ENCODE assay signal across 9 mouse cellular contexts in the genomic region with DNA sequence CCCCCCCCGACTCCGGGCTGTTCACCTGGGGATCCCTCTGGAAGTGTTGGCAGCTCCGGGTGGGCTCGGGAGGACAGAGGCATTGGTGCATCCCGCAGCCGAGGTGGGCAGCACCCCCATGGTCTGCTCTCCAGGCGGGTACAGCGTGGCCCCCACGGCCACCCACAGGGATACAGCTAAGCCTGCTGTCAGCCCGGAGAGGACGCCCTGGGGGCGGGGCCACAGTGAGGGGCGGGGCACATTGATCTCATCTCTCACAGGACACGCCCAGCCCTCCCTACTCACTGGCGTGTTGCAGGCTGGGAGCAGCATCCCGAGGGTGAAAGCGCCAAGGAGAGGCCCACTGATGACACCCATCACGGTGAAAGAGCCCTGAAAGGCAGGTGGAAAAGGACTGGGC. TPM values are rescaled to one million over a fixed set of nuclear protein-coding genes. Genes with fewer than 3 reads are reported as not detected.
DNase-seq lines count a peak whose midpoint lies in the region; ATAC-seq and TF ChIP-seq lines count a peak whose summit lies in the region.
"Had no signal": no experiment of that assay in that cellular context is flagged by ENCODE, and none has a peak within 500 bp of the region (broad histone marks: within the 10 kb centered on the region; RNA-seq: fewer than 3 reads in every experiment).

No protein-coding gene starts in this region.

- H3K4me1 ChIP-seq in heart, embryonic 11.5 days (ENCODE audit: control insufficient read depth, insufficient read depth, low read length) = peaks cover 6% of the 10 kb centered on the region; the same call in 1 of the 2 replicates
- peaks cover 86% of the 10 kb centered on the region for H3K4me1 ChIP-seq in E14TG2a.4 (replicated peaks; ENCODE audit: low read depth, low read length)
- H3K4me1 ChIP-seq in forebrain, embryonic 12.5 days = peaks cover 15% of the 10 kb centered on the region

- peak; percentile 23; the same call in 1 of the 2 replicates for ATAC-seq in heart, embryonic 11.5 days (replicated peaks; ENCODE audit: insufficient number of reproducible peaks, low FRiP score, low TSS enrichment)
- ATAC-seq in forebrain, embryonic 12.5 days (ENCODE audit: low FRiP score) = peak; percentile 37; the same call in 1 of the 2 replicates

- no peak overlapping the region for H3K4me2 ChIP-seq in heart, embryonic 11.5 days
- H3K4me2 ChIP-seq in forebrain, embryonic 12.5 days = peak overlapping the region; percentile 19
- H3K4me2 ChIP-seq: embryonic facial prominence, embryonic 13.5 days had no signal

- no peak for TF ChIP-seq CTCF in E14TG2a.4 (conservative IDR thresholded peaks at IDR 0.05; ENCODE audit: low read length)

- 6% methylated on average over 13 of the region's 18 CpGs for WGBS in heart, embryonic 11.5 days (ENCODE audit: insufficient replicate concordance)
- WGBS in forebrain, embryonic 12.5 days = 9% methylated on average over 17 of the region's 18 CpGs

- H3K4me3 ChIP-seq in heart, embryonic 11.5 days (ENCODE audit: low read depth, low read length) = no peak overlapping the region
- H3K4me3 ChIP-seq in E14TG2a.4 (replicated peaks; ENCODE audit: low read length) = peak overlapping the region; percentile 62
- H3K4me3 ChIP-seq in forebrain, embryonic 12.5 days (replicated peaks) = peak overlapping the region; percentile 6; the same call in 1 of the 2 replicates
- H3K4me3 ChIP-seq: embryonic facial prominence, embryonic 13.5 days had no signal

- no peak for DNase-seq in heart, adult 18-20 months
- DNase-seq in lung, postnatal 36 days = peak; percentile 51
- DNase-seq in urinary bladder, postnatal 10 days (ENCODE audit: low spot score) = no peak
- DNase-seq in adrenal gland, postnatal 4 days (ENCODE audit: low spot score in 2 of 2) = no peak
- DNase-seq in frontal cortex, adult 2 months (ENCODE audit: extremely low spot score in 1 of 2, low spot score in 1 of 2) = no peak

- no peaks in the 10 kb centered on the region for H3K9me3 ChIP-seq in heart, embryonic 11.5 days (replicated peaks; ENCODE audit: control insufficient read depth, low read length)
- H3K9me3 ChIP-seq in E14TG2a.4 (ENCODE audit: low read length) = no peaks in the 10 kb centered on the region
- no peaks in the 10 kb centered on the region for H3K9me3 ChIP-seq in forebrain, embryonic 12.5 days
- H3K9me3 ChIP-seq: embryonic facial prominence, embryonic 13.5 days had no signal

- no peaks in the 10 kb centered on the region for H3K36me3 ChIP-seq in heart, embryonic 11.5 days (ENCODE audit: control insufficient read depth, insufficient read depth, low read length)
- H3K36me3 ChIP-seq in E14TG2a.4 (ENCODE audit: insufficient read depth, low read length) = no peaks in the 10 kb centered on the region
- H3K36me3 ChIP-seq in forebrain, embryonic 12.5 days (replicated peaks) = 0 out of 2 replicates have a peak, but pooled peaks cover under 1% of the 10 kb centered on the region
- H3K36me3 ChIP-seq: embryonic facial prominence, embryonic 13.5 days had no signal

- H3K9ac ChIP-seq in heart, embryonic 11.5 days (ENCODE audit: low read depth, low read length) = no peak overlapping the region
- no peak overlapping the region for H3K9ac ChIP-seq in forebrain, embryonic 12.5 days
- H3K9ac ChIP-seq: embryonic facial prominence, embryonic 13.5 days had no signal

- peaks cover 41% of the 10 kb centered on the region for H3K27me3 ChIP-seq in heart, embryonic 11.5 days (ENCODE audit: control insufficient read depth, insufficient read depth, low read length)
- peaks cover 42% of the 10 kb centered on the region for H3K27me3 ChIP-seq in E14TG2a.4 (ENCODE audit: insufficient read depth, low read length)
- peaks cover 56% of the 10 kb centered on the region for H3K27me3 ChIP-seq in forebrain, embryonic 12.5 days

- H3K27ac ChIP-seq in heart, embryonic 11.5 days (ENCODE audit: low read depth, low read length) = no peak overlapping the region
- no peak overlapping the region for H3K27ac ChIP-seq in forebrain, embryonic 12.5 days
- H3K27ac ChIP-seq: embryonic facial prominence, embryonic 13.5 days had no signal

RNA-seq across cellular contexts. Expression of gene Slc5a5, which starts 4.9 kb away (rescaled TPM):
- polyA plus RNA-seq in heart, embryonic 11.5 days (2014; fragmentation: Nextera tagmentation; extraction: Ambion mirVana) = 0.06 TPM in 1 of 2 replicates, not detected in the other
- total RNA-seq in heart, adult 18-20 months (2021) = not detected
- polyA plus RNA-seq in forebrain, embryonic 12.5 days (2016; fragmentation: Nextera tagmentation; extraction: Ambion mirVana) = 0.49 and 0.67 TPM in 2 replicates
- under 1 TPM; 0.14 to 0.17 TPM for total RNA-seq in adrenal gland, postnatal 4 days (2021)
- polyA plus RNA-seq in frontal cortex, adult 2 months (2012; rRNA removed) = 9.9 and 12.3 TPM in 2 replicates

RNA-seq across cellular contexts. Expression of gene Rpl18a, which starts 9.5 kb away (rescaled TPM):
- polyA plus RNA-seq in heart, embryonic 11.5 days (2014; fragmentation: Nextera tagmentation; extraction: Ambion mirVana) = 2,782 and 3,146 TPM in 2 replicates
- total RNA-seq in heart, adult 18-20 months (2021) = 1,000 to 10,000 TPM; 1,029 to 1,075 TPM
- polyA plus RNA-seq in forebrain, embryonic 12.5 days (2016; fragmentation: Nextera tagmentation; extraction: Ambion mirVana) = 2,624 and 2,770 TPM in 2 replicates
- total RNA-seq in adrenal gland, postnatal 4 days (2021) = 1,000 to 10,000 TPM; 1,999 to 2,049 TPM
- 1,785 and 1,788 TPM in 2 replicates for polyA plus RNA-seq in frontal cortex, adult 2 months (2012; rRNA removed)

RNA-seq across cellular contexts. Expression of gene Ccdc124, which starts 13.9 kb away (rescaled TPM):
- polyA plus RNA-seq in heart, embryonic 11.5 days (2014; fragmentation: Nextera tagmentation; extraction: Ambion mirVana) = 102 and 109 TPM in 2 replicates
- total RNA-seq in heart, adult 18-20 months (2021) = 10 to 100 TPM; 42.4 to 46.2 TPM
- 154 and 159 TPM in 2 replicates for polyA plus RNA-seq in forebrain, embryonic 12.5 days (2016; fragmentation: Nextera tagmentation; extraction: Ambion mirVana)
- 10 to 100 TPM; 36.8 to 38.6 TPM for total RNA-seq in adrenal gland, postnatal 4 days (2021)
- 185 and 189 TPM in 2 replicates for polyA plus RNA-seq in frontal cortex, adult 2 months (2012; rRNA removed)

RNA-seq across cellular contexts. Expression of gene Map1s, which starts 18.1 kb away (rescaled TPM):
- 26.0 and 31.1 TPM in 2 replicates for polyA plus RNA-seq in heart, embryonic 11.5 days (2014; fragmentation: Nextera tagmentation; extraction: Ambion mirVana)
- total RNA-seq in heart, adult 18-20 months (2021) = 10 to 100 TPM; 18.9 to 19.8 TPM
- 61.4 and 61.6 TPM in 2 replicates for polyA plus RNA-seq in forebrain, embryonic 12.5 days (2016; fragmentation: Nextera tagmentation; extraction: Ambion mirVana)
- 10 to 100 TPM; 45.4 to 48.9 TPM for total RNA-seq in adrenal gland, postnatal 4 days (2021)
- 64.9 and 66.1 TPM in 2 replicates for polyA plus RNA-seq in frontal cortex, adult 2 months (2012; rRNA removed)

RNA-seq across cellular contexts. Expression of gene Kcnn1, which starts 24.6 kb away (rescaled TPM):
- polyA plus RNA-seq in heart, embryonic 11.5 days (2014; fragmentation: Nextera tagmentation; extraction: Ambion mirVana) = 0.55 and 1.1 TPM in 2 replicates
- 10 to 100 TPM; 13.7 to 14.4 TPM for total RNA-seq in heart, adult 18-20 months (2021)
- 14.4 and 16.3 TPM in 2 replicates for polyA plus RNA-seq in forebrain, embryonic 12.5 days (2016; fragmentation: Nextera tagmentation; extraction: Ambion mirVana)
- total RNA-seq in adrenal gland, postnatal 4 days (2021) = 1 to 10 TPM; 1.4 to 2.1 TPM
- polyA plus RNA-seq in frontal cortex, adult 2 months (2012; rRNA removed) = 25.2 and 27.9 TPM in 2 replicates
